Mouse (Mus musculus) lung, embryonic 14.5 days (tissue): ENCODE measurements around the gene Aig1. TPM values are rescaled to one million over a fixed set of nuclear protein-coding genes. Genes with fewer than 3 reads are reported as not detected.
A peak's percentile ranks its signal among the peaks of the same experiment; 100 is the strongest.

ENCODE experiments used
- ATAC-seq: fragments of 200-750 bp; cut with Nextera tagmentation; 2 replicates; pipeline ENCODE4 v1.8.0; 2017; ENCODE audit warnings: mild to moderate bottlenecking, moderate TSS enrichment, moderate library complexity; ENCODE audit not compliant: insufficient read depth
- DNase-seq: peaks from one replicate; pipeline ENCODE4 v3.0.0-alpha.2; 2015
- H3K27ac ChIP-seq: fragments of 300-500 bp; sonication (generic); 2 replicates; pipeline ENCODE4 v1.5.1; 2014; ENCODE audit warnings: low read depth, mild to moderate bottlenecking, moderate library complexity
- H3K27me3 ChIP-seq: fragments of 300-500 bp; sonication (generic); 2 replicates; pipeline ENCODE4 v1.6.1; 2014; ENCODE audit warnings: low read length, control low read depth; ENCODE audit not compliant: insufficient read depth
- H3K36me3 ChIP-seq: fragments of 300-500 bp; sonication (generic); 2 replicates; pipeline ENCODE4 v1.6.1; 2014; ENCODE audit warnings: control low read depth; ENCODE audit not compliant: insufficient read depth
- H3K4me1 ChIP-seq: fragments of 300-500 bp; sonication (generic); 2 replicates; pipeline ENCODE4 v1.6.1; 2014; ENCODE audit warnings: antibody characterized with exemption, control low read depth; ENCODE audit not compliant: insufficient read depth
- H3K4me2 ChIP-seq: fragments of 300-500 bp; sonication (generic); 2 replicates; pipeline ENCODE4 v1.6.1; 2014; ENCODE audit warnings: mild to moderate bottlenecking
- H3K4me3 ChIP-seq: fragments of 300-500 bp; sonication (generic); 2 replicates; pipeline ENCODE4 v1.5.1; 2014; ENCODE audit warnings: low read depth, low read length
- H3K9ac ChIP-seq: fragments of 300-500 bp; sonication (generic); 2 replicates; pipeline ENCODE4 v1.6.1; 2014
- H3K9me3 ChIP-seq: fragments of 300-500 bp; sonication (generic); 2 replicates; pipeline ENCODE4 v1.6.1; 2016; ENCODE audit warnings: low read depth, low read length, control low read depth
- CTCF ChIP-seq: IDR thresholded peaks from 2 replicates; pipeline ENCODE4 v1.5.1; 2016; ENCODE audit warnings: antibody characterized with exemption, low read depth
- WGBS: fragments of 180-500 bp; shearing (Covaris S2); extraction: QIAGEN DNeasy Blood & Tissue Kit; methylation state at CpG from one replicate; pipeline ENCODE4 v1.1.7; 2014; 5-methylcytosine and 5-hydroxymethylcytosine counted together
- polyA plus RNA-seq: library from polyadenylated mRNA; unstranded; fragments of >200 nt; fragmentation: Nextera tagmentation; extraction: Ambion mirVana; gene quantifications from 2 replicates; pipeline ENCODE4 v1.2.1, GENCODE M21; 2014

Aig1 gene
- polyA plus RNA-seq, 1 experiment from 2014 or later: 43.4 TPM

DNA sequence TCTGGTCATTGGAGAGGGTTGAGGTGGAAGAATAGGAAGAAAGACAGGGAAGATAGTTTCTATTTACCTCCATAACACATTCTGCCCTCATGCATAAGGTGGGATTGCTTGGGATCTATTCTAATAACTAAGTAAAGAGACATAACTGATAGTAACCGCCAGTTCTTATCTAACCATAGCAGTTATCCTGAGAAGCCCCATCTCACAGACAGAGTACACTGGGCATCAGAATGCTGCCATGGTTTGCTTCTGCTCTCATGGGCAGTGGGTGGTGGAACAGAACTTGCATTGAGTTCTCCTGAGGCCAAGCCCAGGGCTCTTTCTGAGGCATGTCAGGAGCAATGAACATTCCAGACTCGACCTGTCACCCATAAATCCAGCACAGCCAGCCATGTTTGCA is 105.6 kb downstream of the Aig1 start:
- Histone ChIP-seq H3K9ac (no peak overlapping the region), H3K4me3 (no peak overlapping the region), H3K36me3 (no peaks in the 10 kb centered on the region), H3K4me1 (no peaks in the 10 kb centered on the region), H3K27me3 (no peaks in the 10 kb centered on the region), H3K4me2 (no peak overlapping the region), H3K27ac (no peak overlapping the region), H3K9me3 (no peaks in the 10 kb centered on the region)
- peak; percentile 4 for DNase-seq
- no peak for TF ChIP-seq CTCF
- no peak for ATAC-seq
- WGBS: 69% methylated on average over 2 of the region's 2 CpGs

- no peak for TF ChIP-seq CTCF
- no peak for ATAC-seq
- H3K27me3 ChIP-seq: no peaks in the 10 kb centered on the region
- DNase-seq: no peak
- H3K9me3 ChIP-seq: no peaks in the 10 kb centered on the region
- no peak overlapping the region for H3K4me3 ChIP-seq
- no peaks in the 10 kb centered on the region for H3K36me3 ChIP-seq
- no peak overlapping the region for H3K4me2 ChIP-seq
- no peaks in the 10 kb centered on the region for H3K4me1 ChIP-seq
- no peak overlapping the region for H3K27ac ChIP-seq
- no peak overlapping the region for H3K9ac ChIP-seq
- WGBS: 95% methylated on average over 1 of the region's 1 CpGs
These were observed 114.1 kb downstream of the Aig1 start for GRCm38 (mm10) chr10:13754712-13755111.

GRCm38 (mm10) chr10:13753777-13754176 is 115.0 kb downstream of the Aig1 start:
- Histone ChIP-seq H3K4me3 (no peak overlapping the region), H3K4me2 (no peak overlapping the region), H3K9ac (no peak overlapping the region), H3K36me3 (no peaks in the 10 kb centered on the region), H3K9me3 (no peaks in the 10 kb centered on the region), H3K4me1 (no peaks in the 10 kb centered on the region), H3K27ac (no peak overlapping the region), H3K27me3 (no peaks in the 10 kb centered on the region)
- WGBS: 69% methylated on average over 5 of the region's 5 CpGs
- ATAC-seq (no peak), DNase-seq (no peak)
- TF ChIP-seq CTCF: no peak

DNA sequence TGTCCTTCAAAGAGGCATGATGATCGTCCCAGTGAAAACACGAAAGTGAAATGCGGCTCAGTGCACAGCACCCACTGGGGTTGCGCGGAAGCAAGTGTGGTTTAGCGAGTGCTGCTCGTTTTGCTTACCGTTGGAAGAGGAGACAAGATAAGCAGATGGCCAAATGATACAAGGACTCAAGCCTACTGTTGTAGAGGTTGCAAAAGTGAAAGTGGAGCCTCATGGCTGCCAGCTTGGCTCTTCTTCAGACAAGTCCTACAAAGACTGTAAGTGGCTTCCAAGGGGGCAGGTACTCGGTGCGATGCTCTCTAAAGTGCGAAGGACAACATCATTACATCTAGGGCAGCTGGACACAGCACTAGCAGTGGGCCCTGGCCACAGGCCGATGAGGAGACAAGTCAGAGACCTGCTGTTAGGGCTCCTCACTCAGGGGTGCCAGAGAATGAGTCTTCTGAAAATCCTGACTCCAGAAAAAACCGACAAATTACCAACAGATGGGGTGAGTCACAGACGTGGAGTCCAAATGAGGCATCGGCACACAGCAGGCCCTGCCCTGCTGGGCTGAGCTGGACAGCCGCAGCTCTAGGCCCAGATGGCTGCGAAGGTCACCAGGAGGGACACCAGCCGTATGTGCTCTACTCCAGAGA is 129.2 kb downstream of the Aig1 start:
- Histone ChIP-seq H3K4me1 (no peaks in the 10 kb centered on the region), H3K27me3 (no peaks in the 10 kb centered on the region), H3K27ac (no peak overlapping the region), H3K9me3 (no peaks in the 10 kb centered on the region), H3K36me3 (no peaks in the 10 kb centered on the region), H3K4me3 (no peak overlapping the region), H3K4me2 (no peak overlapping the region), H3K9ac (no peak overlapping the region)
- WGBS: 87% methylated on average over 18 of the region's 18 CpGs
- ATAC-seq (no peak), DNase-seq (no peak)
- TF ChIP-seq CTCF: no peak

GRCm38 (mm10) chr10:13730039-13730748 is 138.6 kb downstream of the Aig1 start:
- WGBS: 88% methylated on average over 4 of the region's 4 CpGs
- no peak for TF ChIP-seq CTCF

DNA sequence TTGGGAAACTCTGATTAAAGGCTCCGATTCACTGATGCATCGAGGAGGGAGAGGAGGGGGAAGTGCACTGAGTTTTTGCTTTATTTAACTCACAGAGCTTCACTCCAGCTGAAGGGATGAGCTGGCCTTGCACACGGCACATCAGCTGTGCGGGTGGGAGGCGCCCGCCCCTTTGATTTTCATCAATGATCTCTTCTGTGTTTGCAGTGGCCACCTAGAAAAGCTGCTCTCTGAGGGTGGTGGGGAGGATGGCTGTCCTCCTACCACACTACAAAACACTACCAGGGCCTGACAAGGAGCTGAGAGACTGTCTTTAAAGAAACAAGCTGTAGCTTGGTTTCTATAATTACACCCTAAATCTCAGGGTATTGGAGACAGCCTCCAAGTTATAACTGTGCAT is 141.1 kb downstream of the Aig1 start:
- no peak for TF ChIP-seq CTCF
- no peak overlapping the region for H3K4me3 ChIP-seq

More at GRCm38 (mm10) chr10:13730039-13730748, 138.6 kb downstream of the Aig1 start:
- Histone ChIP-seq H3K9me3 (no peaks in the 10 kb centered on the region), H3K4me2 (no peak overlapping the region), H3K36me3 (no peaks in the 10 kb centered on the region), H3K27me3 (no peaks in the 10 kb centered on the region), H3K4me1 (no peaks in the 10 kb centered on the region), H3K27ac (no peak overlapping the region), H3K9ac (no peak overlapping the region), H3K4me3 (no peak overlapping the region)
- DNase-seq (no peak), ATAC-seq (no peak)

GRCm38 (mm10) chr10:13726206-13726605 is 142.6 kb downstream of the Aig1 start:
- no peak for TF ChIP-seq CTCF
- WGBS: 88% methylated on average over 2 of the region's 2 CpGs
- H3K4me2 ChIP-seq: no peak overlapping the region
- DNase-seq (no peak), ATAC-seq (no peak)
- no peaks in the 10 kb centered on the region for H3K9me3 ChIP-seq
- H3K4me1 ChIP-seq: no peaks in the 10 kb centered on the region
- no peak overlapping the region for H3K4me3 ChIP-seq
- no peaks in the 10 kb centered on the region for H3K27me3 ChIP-seq
- no peaks in the 10 kb centered on the region for H3K36me3 ChIP-seq
- H3K9ac ChIP-seq: no peak overlapping the region
- no peak overlapping the region for H3K27ac ChIP-seq

More for the DNA sequence above, 141.1 kb downstream of the Aig1 start:
- WGBS: 73% methylated on average over 6 of the region's 6 CpGs
- ATAC-seq: no peak
- H3K27me3 ChIP-seq: no peaks in the 10 kb centered on the region
- no peaks in the 10 kb centered on the region for H3K36me3 ChIP-seq
- no peaks in the 10 kb centered on the region for H3K9me3 ChIP-seq
- no peak for DNase-seq
- H3K4me1 ChIP-seq: no peaks in the 10 kb centered on the region
- H3K9ac ChIP-seq: no peak overlapping the region
- no peak overlapping the region for H3K4me2 ChIP-seq
- H3K27ac ChIP-seq: no peak overlapping the region
